Mouse (Mus musculus) forebrain, embryonic 14.5 days (tissue): ENCODE measurements at regions not wholly inside any gene's neighbourhood (a gene's known extent, or its start where the extent isn't known, plus 50 kb on each side); places are given as distances from the start of the nearest gene placed in this dataset.

ENCODE experiments used
- ATAC-seq: fragments of 200-750 bp; cut with Nextera tagmentation; 2 replicates; pipeline ENCODE4 v1.8.0; 2017; ENCODE audit warnings: mild to moderate bottlenecking, moderate library complexity
- DNase-seq: peaks from one replicate; pipeline ENCODE4 v3.0.0-alpha.2; 2015; ENCODE audit warnings: low spot score
- H3K27ac ChIP-seq: fragments of 300-500 bp; sonication (generic); 2 replicates; pipeline ENCODE4 v1.5.1; 2014; ENCODE audit warnings: low read depth, mild to moderate bottlenecking, control low read depth, low read length, moderate library complexity
- H3K27me3 ChIP-seq: fragments of 300-500 bp; sonication (generic); replicated peaks from 2 replicates; pipeline ENCODE4 v1.6.1; 2014; ENCODE audit warnings: low read length, control low read depth, mixed read lengths; ENCODE audit not compliant: control insufficient read depth, insufficient read depth
- H3K36me3 ChIP-seq: fragments of 300-500 bp; sonication (generic); 2 replicates; pipeline ENCODE4 v1.6.1; 2014; ENCODE audit warnings: low read length, control low read depth; ENCODE audit not compliant: control insufficient read depth, insufficient read depth
- H3K4me1 ChIP-seq: fragments of 300-500 bp; sonication (generic); 2 replicates; pipeline ENCODE4 v1.6.1; 2014; ENCODE audit warnings: antibody characterized with exemption, low read length, control low read depth; ENCODE audit not compliant: control insufficient read depth, insufficient read depth
- H3K4me2 ChIP-seq: fragments of 300-500 bp; sonication (generic); 2 replicates; pipeline ENCODE4 v1.6.1; 2014; ENCODE audit warnings: mild to moderate bottlenecking, control low read depth, low read length
- H3K4me3 ChIP-seq: fragments of 300-500 bp; sonication (generic); 2 replicates; pipeline ENCODE4 v1.5.1; 2014; ENCODE audit warnings: low read depth, low read length, control low read depth
- H3K9ac ChIP-seq: fragments of 300-500 bp; sonication (generic); 2 replicates; pipeline ENCODE4 v1.6.1; 2014; ENCODE audit warnings: mild to moderate bottlenecking, low read length, control low read depth, moderate library complexity
- H3K9me3 ChIP-seq: fragments of 300-500 bp; sonication (generic); replicated peaks from 2 replicates; pipeline ENCODE4 v1.6.1; 2016; ENCODE audit warnings: low read length, control low read depth, mixed read lengths; ENCODE audit not compliant: control insufficient read depth
- WGBS: fragments of 180-500 bp; shearing (Covaris S2); extraction: QIAGEN DNeasy Blood & Tissue Kit; methylation state at CpG from one replicate; pipeline ENCODE4 v1.1.7; 2014; 5-methylcytosine and 5-hydroxymethylcytosine counted together

DNA sequence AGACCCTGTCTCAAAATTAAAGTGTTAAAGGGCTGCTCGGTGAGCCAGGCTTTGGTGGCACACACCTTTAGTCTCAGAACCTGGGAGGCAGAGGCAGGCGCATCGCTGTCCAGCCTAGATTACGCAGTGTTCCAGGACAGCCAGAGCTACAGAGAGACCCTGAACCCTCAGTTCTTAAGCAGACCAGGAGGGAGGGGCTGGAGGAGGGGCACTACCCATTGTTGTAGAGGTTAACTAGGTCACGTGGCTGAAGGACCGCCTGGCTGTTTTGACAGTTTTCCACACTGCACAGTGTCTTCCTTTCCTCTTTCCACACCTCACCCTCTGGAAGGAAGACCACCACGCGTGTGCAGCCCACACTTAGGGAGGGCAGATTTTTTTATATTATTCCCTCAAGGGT is 94.2 kb downstream of the Sox9 start:
- 41% methylated on average over 8 of the region's 8 CpGs for WGBS
- ATAC-seq: no peak
- no peaks in the 10 kb centered on the region for H3K9me3 ChIP-seq

DNA sequence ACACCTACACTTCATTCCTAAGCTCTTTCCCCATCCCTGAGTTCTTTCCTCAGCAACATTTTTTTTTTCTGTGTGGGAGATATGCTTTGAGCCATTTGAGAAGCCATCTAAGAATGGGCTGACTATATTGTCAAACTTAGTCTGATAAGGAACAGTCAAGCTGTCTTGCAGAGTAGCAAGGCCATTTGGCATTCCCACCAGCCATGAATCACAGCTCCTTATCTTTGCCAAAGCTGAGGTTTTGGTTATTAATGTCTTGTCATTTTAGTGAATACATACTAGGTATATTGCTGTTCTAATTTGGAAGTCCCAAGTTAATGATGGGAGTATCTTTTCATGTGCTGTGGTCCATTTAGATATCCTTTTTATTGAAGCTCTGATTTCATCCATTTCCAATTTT is 96.4 kb downstream of the Sox9 start:
- no peak for DNase-seq
- H3K9me3 ChIP-seq: no peaks in the 10 kb centered on the region
- H3K27me3 ChIP-seq: no peaks in the 10 kb centered on the region
- no peak for ATAC-seq
- H3K4me3 ChIP-seq: no peak overlapping the region
- H3K36me3 ChIP-seq: no peaks in the 10 kb centered on the region
- no peak overlapping the region for H3K27ac ChIP-seq
- H3K9ac ChIP-seq: no peak overlapping the region
- H3K4me1 ChIP-seq: peaks cover 4% of the 10 kb centered on the region
- H3K4me2 ChIP-seq: no peak overlapping the region

More for the DNA sequence above, 94.2 kb downstream of the Sox9 start:
- H3K27me3 ChIP-seq: no peaks in the 10 kb centered on the region
- H3K4me1 ChIP-seq: peaks cover 26% of the 10 kb centered on the region
- no peaks in the 10 kb centered on the region for H3K36me3 ChIP-seq
- H3K9ac ChIP-seq: no peak overlapping the region
- H3K4me2 ChIP-seq: no peak overlapping the region
- H3K4me3 ChIP-seq: no peak overlapping the region
- no peak for DNase-seq
- H3K27ac ChIP-seq: no peak overlapping the region

- Histone ChIP-seq H3K36me3 (no peaks in the 10 kb centered on the region), H3K4me1 (no peaks in the 10 kb centered on the region), H3K9me3 (no peaks in the 10 kb centered on the region), H3K27me3 (no peaks in the 10 kb centered on the region), H3K9ac (no peak overlapping the region), H3K27ac (no peak overlapping the region), H3K4me3 (no peak overlapping the region), H3K4me2 (no peak overlapping the region)
- 91% methylated on average over 3 of the region's 3 CpGs for WGBS
- no peak for DNase-seq
- no peak for ATAC-seq
These were observed 98.7 kb downstream of the Sox9 start for GRCm38 (mm10) chr11:112880736-112881135.

DNA sequence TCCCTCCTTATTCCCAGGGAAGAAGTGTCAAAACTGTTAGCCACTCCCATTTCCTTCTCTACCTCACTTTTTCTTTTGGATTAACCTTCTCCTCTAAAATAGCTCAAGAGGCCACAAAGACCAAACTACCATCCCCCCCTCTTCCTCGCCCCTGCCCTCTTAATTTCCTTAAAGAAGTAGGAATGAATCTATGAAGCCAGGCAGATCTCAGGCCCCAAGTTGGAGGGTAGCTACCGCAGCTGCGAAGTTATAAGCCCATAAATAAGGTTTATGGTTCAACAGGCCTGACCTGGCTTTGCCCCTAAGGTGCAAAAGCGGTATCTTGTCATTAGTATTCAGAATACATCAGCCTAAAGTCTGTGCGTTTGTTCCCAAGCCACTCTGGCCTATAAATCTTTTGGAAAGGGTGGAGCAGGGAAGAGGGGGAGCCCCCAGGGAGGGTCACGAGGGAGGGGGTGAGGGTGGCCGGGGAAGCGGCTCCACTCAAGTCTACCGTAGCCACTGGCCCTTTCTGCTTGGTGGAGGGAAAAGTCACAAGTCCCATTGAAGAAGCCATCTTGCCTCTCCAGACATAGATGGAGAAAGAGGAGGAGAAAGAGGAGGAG is 103.4 kb downstream of the Sox9 start:
- H3K4me3 ChIP-seq: no peak overlapping the region
- DNase-seq (no peak), ATAC-seq (no peak)
- H3K4me2 ChIP-seq: no peak overlapping the region
- no peaks in the 10 kb centered on the region for H3K27me3 ChIP-seq
- no peak overlapping the region for H3K27ac ChIP-seq
- no peak overlapping the region for H3K9ac ChIP-seq
- 81% methylated on average over 9 of the region's 9 CpGs for WGBS
- no peaks in the 10 kb centered on the region for H3K36me3 ChIP-seq
- H3K9me3 ChIP-seq: no peaks in the 10 kb centered on the region
- H3K4me1 ChIP-seq: no peaks in the 10 kb centered on the region

GRCm38 (mm10) chr11:112886139-112886538 is 104.1 kb downstream of the Sox9 start:
- no peaks in the 10 kb centered on the region for H3K9me3 ChIP-seq
- ATAC-seq (no peak), DNase-seq (no peak)
- H3K27me3 ChIP-seq: no peaks in the 10 kb centered on the region
- H3K9ac ChIP-seq: no peak overlapping the region
- 89% methylated on average over 16 of the region's 16 CpGs for WGBS
- H3K27ac ChIP-seq: no peak overlapping the region
- H3K36me3 ChIP-seq: no peaks in the 10 kb centered on the region
- no peaks in the 10 kb centered on the region for H3K4me1 ChIP-seq
- no peak overlapping the region for H3K4me2 ChIP-seq
- H3K4me3 ChIP-seq: no peak overlapping the region

GRCm38 (mm10) chr11:112889760-112890159 is 107.7 kb downstream of the Sox9 start:
- no peaks in the 10 kb centered on the region for H3K4me1 ChIP-seq
- DNase-seq (no peak), ATAC-seq (no peak)
- no peaks in the 10 kb centered on the region for H3K9me3 ChIP-seq
- H3K27me3 ChIP-seq: no peaks in the 10 kb centered on the region
- no peak overlapping the region for H3K4me2 ChIP-seq
- H3K36me3 ChIP-seq: no peaks in the 10 kb centered on the region
- no peak overlapping the region for H3K9ac ChIP-seq
- H3K4me3 ChIP-seq: no peak overlapping the region
- H3K27ac ChIP-seq: no peak overlapping the region
- 97% methylated on average over 6 of the region's 6 CpGs for WGBS

GRCm38 (mm10) chr11:112897597-112897996 is 115.6 kb downstream of the Sox9 start:
- WGBS: 98% methylated on average over 2 of the region's 2 CpGs
- no peaks in the 10 kb centered on the region for H3K4me1 ChIP-seq
- H3K27ac ChIP-seq: no peak overlapping the region
- no peak overlapping the region for H3K4me2 ChIP-seq
- no peak overlapping the region for H3K4me3 ChIP-seq
- ATAC-seq: no peak
- DNase-seq: no peak
- no peaks in the 10 kb centered on the region for H3K27me3 ChIP-seq
- no peaks in the 10 kb centered on the region for H3K9me3 ChIP-seq
- H3K9ac ChIP-seq: no peak overlapping the region
- no peaks in the 10 kb centered on the region for H3K36me3 ChIP-seq

GRCm38 (mm10) chr11:112902618-112903017 is 120.6 kb downstream of the Sox9 start:
- H3K4me1 ChIP-seq: no peaks in the 10 kb centered on the region
- no peak overlapping the region for H3K4me2 ChIP-seq
- no peaks in the 10 kb centered on the region for H3K36me3 ChIP-seq
- ATAC-seq (no peak), DNase-seq (no peak)
- 55% methylated on average over 3 of the region's 3 CpGs for WGBS
- no peak overlapping the region for H3K27ac ChIP-seq
- no peaks in the 10 kb centered on the region for H3K9me3 ChIP-seq
- no peak overlapping the region for H3K9ac ChIP-seq
- H3K27me3 ChIP-seq: no peaks in the 10 kb centered on the region
- H3K4me3 ChIP-seq: no peak overlapping the region

- Histone ChIP-seq H3K4me3 (no peak overlapping the region), H3K27me3 (no peaks in the 10 kb centered on the region), H3K9ac (no peak overlapping the region), H3K4me1 (no peaks in the 10 kb centered on the region), H3K9me3 (no peaks in the 10 kb centered on the region), H3K27ac (no peak overlapping the region), H3K36me3 (no peaks in the 10 kb centered on the region), H3K4me2 (no peak overlapping the region)
- no peak for ATAC-seq
- no peak for DNase-seq
- 87% methylated on average over 5 of the region's 5 CpGs for WGBS
These were observed 128.3 kb downstream of the Sox9 start for GRCm38 (mm10) chr11:112910309-112910708.
